Mouse (Mus musculus): Measurements from ENCODE around the gene Cers5.
A peak's percentile ranks its signal among the peaks of the same experiment; 100 is the strongest.
"Not testable (repeated sequence)": the region's sequence is repeated elsewhere in the genome, so short reads cannot be mapped to it uniquely, and the experiment has no call there.

Gene Cers5

GRCm38 (mm10) chr15:99708176-99708575 lies 64.5 kb downstream of the Cers5 start:
- no peak for DNase-seq (ENCODE audit: low spot score)

- no peak for DNase-seq (ENCODE audit: low spot score)
These were observed 67.1 kb downstream of the Cers5 start, which contains the start of gene Gm17349 for GRCm38 (mm10) chr15:99705440-99706048. Gene Gm17349, minus strand, starts transcription at chr15:99705490.

GRCm38 (mm10) chr15:99704881-99705280 lies 67.8 kb downstream of the Cers5 start:
- DNase-seq (ENCODE audit: low spot score) = no peak

- no peak for DNase-seq (ENCODE audit: low spot score)
These were observed 68.5 kb downstream of the Cers5 start for GRCm38 (mm10) chr15:99704041-99704681.

- no peak for DNase-seq (ENCODE audit: low spot score)
These were observed 69.0 kb downstream of the Cers5 start for GRCm38 (mm10) chr15:99703676-99704040.

- no peak for DNase-seq (ENCODE audit: low spot score)
These were observed 69.6 kb downstream of the Cers5 start for GRCm38 (mm10) chr15:99703104-99703503.

- DNase-seq (ENCODE audit: low spot score) = peak; percentile 90
These were observed 70.4 kb downstream of the Cers5 start, which contains the start of gene Smarcd1 for GRCm38 (mm10) chr15:99701999-99702900. Gene Smarcd1, plus strand, starts transcription at chr15:99702129.

- not testable (repeated sequence) for DNase-seq (ENCODE audit: low spot score)
These were observed 71.1 kb downstream of the Cers5 start for GRCm38 (mm10) chr15:99701640-99701998.

- DNase-seq (ENCODE audit: low spot score) = no peak
These were observed 72.2 kb downstream of the Cers5 start for GRCm38 (mm10) chr15:99700219-99701106.

- no peak for DNase-seq (ENCODE audit: low spot score)
These were observed 73.0 kb downstream of the Cers5 start for GRCm38 (mm10) chr15:99699715-99700114.

GRCm38 (mm10) chr15:99698533-99699085 lies 74.1 kb downstream of the Cers5 start:
- DNase-seq (ENCODE audit: low spot score) = no peak

GRCm38 (mm10) chr15:99697309-99697708 lies 75.4 kb downstream of the Cers5 start:
- no peak for DNase-seq (ENCODE audit: low spot score)

GRCm38 (mm10) chr15:99691976-99692375 lies 80.7 kb downstream of the Cers5 start:
- no peak for DNase-seq (ENCODE audit: low spot score)

- no peak for DNase-seq (ENCODE audit: low spot score)
These were observed 81.8 kb downstream of the Cers5 start for GRCm38 (mm10) chr15:99690924-99691323.

- peak; percentile 54 for DNase-seq (ENCODE audit: low spot score)
These were observed 84.0 kb downstream of the Cers5 start for GRCm38 (mm10) chr15:99688712-99689111.
